Mouse (Mus musculus) liver, postnatal 0 days (tissue): ENCODE data around the gene Sptan1.

Source experiments
- CTCF ChIP-seq: sonication (generic); IDR thresholded peaks from 2 replicates; pipeline ENCODE4 v1.5.1; 2016; ENCODE audit warnings: antibody characterized with exemption, low read depth
- EP300 ChIP-seq: IDR thresholded peaks from 2 replicates; pipeline ENCODE4 v1.6.1; 2016; ENCODE audit warnings: antibody characterized with exemption, low read depth, mild to moderate bottlenecking

DNA sequence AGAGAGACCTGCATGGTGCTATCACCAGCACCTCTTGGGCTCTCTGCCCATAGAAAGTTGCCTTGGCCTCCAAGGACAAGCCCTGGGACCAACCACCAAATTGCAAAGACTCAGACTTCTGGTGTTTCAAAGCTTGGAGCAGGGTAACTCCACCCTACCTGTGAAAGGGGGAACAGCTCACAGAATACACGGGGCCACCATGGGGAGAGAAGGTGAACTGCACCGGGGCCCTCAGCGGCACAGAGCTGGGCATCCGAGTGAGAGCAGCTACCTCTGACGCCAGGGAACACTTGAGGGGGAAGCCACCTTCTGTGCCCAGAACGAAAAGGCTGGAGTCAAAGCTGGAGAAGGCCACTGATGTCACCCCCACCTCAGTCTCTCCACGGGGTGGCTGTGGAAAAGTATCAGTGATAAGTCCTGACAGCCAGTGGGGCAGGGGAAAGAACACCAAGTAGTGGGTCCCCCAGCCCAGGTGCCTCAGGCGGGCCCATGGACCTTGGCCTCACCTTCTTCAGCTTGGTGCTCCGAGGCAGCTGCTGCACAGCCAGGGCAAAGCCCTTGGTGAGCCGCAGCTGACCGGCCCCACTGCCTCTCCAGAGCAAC, 67.0 kb downstream of the Sptan1 start:
- TF ChIP-seq CTCF: peak; percentile 35
- TF ChIP-seq EP300: no peak
